Mouse (Mus musculus) midbrain, embryonic 14.5 days (tissue): ENCODE measurements at regions not wholly inside any gene's neighbourhood (a gene's known extent, or its start where the extent isn't known, plus 50 kb on each side); places are given as distances from the start of the nearest gene placed in this dataset.
A peak's percentile ranks its signal among the peaks of the same experiment; 100 is the strongest.

Source experiments
- ATAC-seq: fragments of 200-750 bp; cut with Nextera tagmentation; 2 replicates; pipeline ENCODE4 v1.8.0; 2017; ENCODE audit warnings: moderate number of reproducible peaks, moderate library complexity; ENCODE audit not compliant: low FRiP score, low TSS enrichment
- DNase-seq: peaks from one replicate; pipeline ENCODE4 v3.0.0-alpha.2; 2015
- H3K27ac ChIP-seq: fragments of 300-500 bp; sonication (generic); replicated peaks from 2 replicates; pipeline ENCODE4 v1.5.1; 2014; ENCODE audit warnings: mild to moderate bottlenecking, low read depth, low read length, moderate library complexity
- H3K27me3 ChIP-seq: fragments of 300-500 bp; sonication (generic); 2 replicates; pipeline ENCODE4 v1.6.1; 2014; ENCODE audit warnings: low read length, control low read depth, mixed read lengths; ENCODE audit not compliant: control insufficient read depth, insufficient read depth
- H3K36me3 ChIP-seq: fragments of 300-500 bp; sonication (generic); 2 replicates; pipeline ENCODE4 v1.6.1; 2014; ENCODE audit warnings: low read length, control low read depth; ENCODE audit not compliant: control insufficient read depth, insufficient read depth
- H3K4me1 ChIP-seq: fragments of 300-500 bp; sonication (generic); 2 replicates; pipeline ENCODE4 v1.6.1; 2014; ENCODE audit warnings: mild to moderate bottlenecking, antibody characterized with exemption, low read length, control low read depth; ENCODE audit not compliant: control insufficient read depth, insufficient read depth
- H3K4me2 ChIP-seq: fragments of 300-500 bp; sonication (generic); 2 replicates; pipeline ENCODE4 v1.6.1; 2014; ENCODE audit warnings: mild to moderate bottlenecking, low read length, moderate library complexity
- H3K4me3 ChIP-seq: fragments of 300-500 bp; sonication (generic); replicated peaks from 2 replicates; pipeline ENCODE4 v1.5.1; 2014; ENCODE audit warnings: low read depth, low read length
- H3K9ac ChIP-seq: fragments of 300-500 bp; sonication (generic); replicated peaks from 2 replicates; pipeline ENCODE4 v1.6.1; 2014; ENCODE audit warnings: mild to moderate bottlenecking, low read length, moderate library complexity
- H3K9me3 ChIP-seq: fragments of 300-500 bp; sonication (generic); 2 replicates; pipeline ENCODE4 v1.6.1; 2016; ENCODE audit warnings: low read length, control low read depth, mixed read lengths; ENCODE audit not compliant: control insufficient read depth
- WGBS: fragments of 180-500 bp; shearing (Covaris S2); extraction: QIAGEN DNeasy Blood & Tissue Kit; methylation state at CpG from one replicate; pipeline ENCODE4 v1.1.7; 2014; 5-methylcytosine and 5-hydroxymethylcytosine counted together

DNA sequence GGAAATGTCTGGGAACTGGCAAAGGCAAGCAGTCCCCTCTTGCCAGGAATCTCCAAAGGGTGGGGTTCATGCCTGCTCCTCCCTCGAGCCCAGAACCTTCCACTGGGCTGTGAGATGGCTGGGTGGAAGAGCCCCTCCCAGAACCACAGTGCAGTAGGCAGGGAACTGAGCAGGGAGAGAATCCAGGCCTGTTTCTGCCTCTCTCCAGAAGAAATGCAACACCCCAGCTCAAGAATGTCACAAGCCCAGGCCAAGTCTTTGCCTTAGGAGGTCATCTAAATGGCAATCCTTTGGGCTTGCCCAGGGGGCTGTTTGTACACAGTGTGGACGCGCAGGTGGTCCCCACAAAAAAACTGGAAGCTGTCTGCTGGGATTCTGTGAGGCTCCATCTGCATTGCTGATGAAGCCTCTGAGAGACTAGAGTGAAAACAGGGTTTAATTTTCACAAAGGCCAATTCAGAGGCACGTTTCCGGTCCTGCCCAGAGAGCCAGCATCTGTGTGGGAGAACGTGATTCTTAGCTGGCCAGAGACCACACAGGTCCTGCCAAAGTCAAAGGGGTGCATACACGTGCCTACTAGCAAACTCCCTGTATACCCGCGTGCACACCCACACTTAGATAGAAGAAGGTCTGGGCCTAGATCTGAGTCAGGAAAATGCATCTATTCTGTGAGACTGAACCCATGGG, 129.0 kb downstream of the Hmg20a start:
- 34% methylated on average over 9 of the region's 9 CpGs for WGBS
- Histone ChIP-seq H3K4me3 (no peak overlapping the region), H3K27me3 (no peaks in the 10 kb centered on the region), H3K4me1 (peaks cover 14% of the 10 kb centered on the region), H3K4me2 (no peak overlapping the region), H3K9me3 (no peaks in the 10 kb centered on the region), H3K27ac (no peak overlapping the region), H3K36me3 (no peaks in the 10 kb centered on the region), H3K9ac (no peak overlapping the region)
- ATAC-seq (no peak), DNase-seq (peak; percentile 31)

- Histone ChIP-seq H3K9me3 (no peaks in the 10 kb centered on the region), H3K4me3 (no peak overlapping the region), H3K4me2 (no peak overlapping the region), H3K9ac (no peak overlapping the region), H3K4me1 (peaks cover 27% of the 10 kb centered on the region), H3K27me3 (no peaks in the 10 kb centered on the region), H3K27ac (no peak overlapping the region), H3K36me3 (no peaks in the 10 kb centered on the region)
- ATAC-seq (no peak), DNase-seq (no peak)
- 84% methylated on average over 8 of the region's 8 CpGs for WGBS
Observed at GRCm38 (mm10) chr9:56549774-56550173, 131.4 kb downstream of the Hmg20a start.

DNA sequence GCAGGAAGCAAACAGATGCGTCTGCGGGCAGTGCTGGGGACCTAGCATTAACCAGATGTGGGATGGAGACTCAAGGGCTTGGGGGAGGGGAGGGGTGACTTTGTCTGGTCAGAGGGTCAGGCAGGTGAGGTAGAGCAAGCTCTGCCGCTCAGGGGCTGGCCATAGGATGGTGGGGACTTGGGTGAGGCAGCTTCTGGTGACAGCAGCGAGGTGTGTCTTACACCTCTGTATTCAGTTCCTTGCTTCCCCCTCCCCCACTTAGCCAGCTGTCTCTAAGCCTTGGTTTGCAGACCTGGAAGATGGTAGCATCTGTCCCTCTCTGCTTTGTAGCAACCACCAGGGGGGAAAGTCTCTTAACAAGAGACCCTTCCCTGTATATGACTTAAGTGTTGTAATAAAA, 131.8 kb downstream of the Hmg20a start:
- Histone ChIP-seq H3K9ac (no peak overlapping the region), H3K9me3 (no peaks in the 10 kb centered on the region), H3K27me3 (no peaks in the 10 kb centered on the region), H3K4me2 (no peak overlapping the region), H3K4me1 (peaks cover 27% of the 10 kb centered on the region), H3K27ac (no peak overlapping the region), H3K4me3 (no peak overlapping the region), H3K36me3 (no peaks in the 10 kb centered on the region)
- 65% methylated on average over 4 of the region's 4 CpGs for WGBS
- no peak for ATAC-seq
- no peak for DNase-seq

- peak; percentile 77 for DNase-seq
- Histone ChIP-seq H3K36me3 (no peaks in the 10 kb centered on the region), H3K4me3 (no peak overlapping the region), H3K27me3 (no peaks in the 10 kb centered on the region), H3K9ac (no peak overlapping the region; the same call in 1 of the 2 replicates), H3K27ac (0 out of 2 replicates have a peak overlapping the region, but pooled peaks have one; percentile 5), H3K4me1 (peaks cover 27% of the 10 kb centered on the region), H3K9me3 (no peaks in the 10 kb centered on the region), H3K4me2 (no peak overlapping the region)
- ATAC-seq, result peak; percentile 49
- WGBS, result 39% methylated on average over 11 of the region's 11 CpGs
Observed at GRCm38 (mm10) chr9:56551376-56552186, 133.2 kb downstream of the Hmg20a start.

GRCm38 (mm10) chr9:56552187-56552686, 133.8 kb downstream of the Hmg20a start:
- no peak overlapping the region for H3K9ac ChIP-seq
- no peak for ATAC-seq
- H3K27ac ChIP-seq, result 0 out of 2 replicates have a peak overlapping the region, but pooled peaks have one; percentile 5
- H3K27me3 ChIP-seq, result no peaks in the 10 kb centered on the region
- H3K4me3 ChIP-seq, result no peak overlapping the region
- H3K4me1 ChIP-seq, result peaks cover 27% of the 10 kb centered on the region
- H3K36me3 ChIP-seq, result no peaks in the 10 kb centered on the region
- DNase-seq, result no peak
- H3K9me3 ChIP-seq, result no peaks in the 10 kb centered on the region
- H3K4me2 ChIP-seq, result no peak overlapping the region
- WGBS, result 73% methylated on average over 6 of the region's 6 CpGs

DNA sequence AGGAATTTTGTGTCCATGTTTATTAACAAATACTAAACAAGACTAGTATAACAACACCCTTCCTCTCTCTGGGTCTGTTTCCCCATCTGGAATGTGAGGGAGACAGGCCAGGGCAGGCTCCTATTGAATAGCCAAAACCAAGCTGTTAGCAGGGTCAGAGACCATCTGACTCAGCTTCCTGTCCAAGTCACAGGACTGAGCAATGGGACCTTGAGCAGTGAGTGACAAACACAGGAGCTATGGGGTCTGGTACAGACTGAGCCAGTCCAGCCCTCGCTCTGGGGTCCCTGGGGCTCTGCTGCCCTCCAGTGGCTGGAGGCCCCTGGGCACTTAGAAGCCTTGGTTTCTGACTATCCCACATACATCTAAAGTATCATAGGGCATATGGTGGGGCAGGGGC, 134.4 kb downstream of the Hmg20a start:
- Histone ChIP-seq H3K27ac (no peak overlapping the region), H3K4me1 (peaks cover 25% of the 10 kb centered on the region), H3K9me3 (no peaks in the 10 kb centered on the region), H3K9ac (no peak overlapping the region), H3K4me2 (no peak overlapping the region), H3K27me3 (no peaks in the 10 kb centered on the region), H3K4me3 (no peak overlapping the region), H3K36me3 (no peaks in the 10 kb centered on the region)
- 16% methylated on average over 1 of the region's 1 CpGs for WGBS
- DNase-seq (peak; percentile 80), ATAC-seq (peak; percentile 35; the same call in 1 of the 2 replicates)

DNA sequence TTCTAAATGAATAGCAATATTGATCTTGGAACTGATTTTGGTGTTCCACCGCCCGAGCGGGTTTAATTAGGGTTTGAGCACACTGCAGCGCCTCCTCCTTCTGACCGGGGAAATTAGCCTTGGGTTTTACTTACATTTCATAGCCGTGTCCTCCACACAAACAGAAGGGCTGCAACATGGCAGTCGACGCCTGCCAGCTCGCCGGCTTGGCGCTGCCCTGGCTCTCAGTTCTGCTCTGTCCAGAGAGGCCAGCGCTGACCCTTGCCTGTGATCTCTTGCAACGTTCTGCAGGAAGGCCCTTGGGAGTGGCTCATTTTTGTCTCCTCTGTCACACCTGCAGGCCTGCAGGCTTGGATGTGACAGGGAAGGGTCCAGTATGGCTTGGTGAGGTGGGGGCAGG, 135.2 kb downstream of the Hmg20a start:
- H3K27ac ChIP-seq, result peak overlapping the region; percentile 54

GRCm38 (mm10) chr9:56554096-56554495, 135.7 kb downstream of the Hmg20a start:
- Histone ChIP-seq H3K9me3 (no peaks in the 10 kb centered on the region), H3K4me1 (peaks cover 24% of the 10 kb centered on the region), H3K4me3 (no peak overlapping the region), H3K27ac (peak overlapping the region; percentile 54), H3K36me3 (no peaks in the 10 kb centered on the region), H3K27me3 (no peaks in the 10 kb centered on the region), H3K4me2 (no peak overlapping the region), H3K9ac (no peak overlapping the region)
- 61% methylated on average over 6 of the region's 6 CpGs for WGBS
- no peak for DNase-seq
- no peak for ATAC-seq

More for the DNA sequence above, 135.2 kb downstream of the Hmg20a start:
- peak; percentile 48 for DNase-seq
- H3K27me3 ChIP-seq, result no peaks in the 10 kb centered on the region
- H3K4me3 ChIP-seq, result no peak overlapping the region
- no peaks in the 10 kb centered on the region for H3K9me3 ChIP-seq
- H3K4me2 ChIP-seq, result no peak overlapping the region
- H3K4me1 ChIP-seq, result peaks cover 24% of the 10 kb centered on the region
- WGBS, result 61% methylated on average over 13 of the region's 13 CpGs
- H3K36me3 ChIP-seq, result no peaks in the 10 kb centered on the region
- H3K9ac ChIP-seq, result peak overlapping the region; percentile 21; the same call in 1 of the 2 replicates
- no peak for ATAC-seq
